Mouse (Mus musculus) brain, embryonic 14.5 days (tissue): ENCODE measurements around the gene Eif4a1.

Experiments
- CTCF ChIP-seq: fragments of 200-500 bp; IDR thresholded peaks from 2 replicates; pipeline ENCODE4 v1.5.1; 2012; ENCODE audit warnings: inconsistent platforms, mild to moderate bottlenecking, moderate library complexity, borderline replicate concordance; ENCODE audit not compliant: insufficient read depth, insufficient read length; ENCODE audit errors: extremely low read depth
- POLR2A ChIP-seq: fragments of 200-500 bp; IDR thresholded peaks from 2 replicates; pipeline ENCODE4 v1.6.1; 2012; ENCODE audit warnings: mild to moderate bottlenecking, inconsistent platforms, borderline replicate concordance; ENCODE audit not compliant: poor library complexity, insufficient read depth, insufficient read length, severe bottlenecking; ENCODE audit errors: extremely low read depth

DNA sequence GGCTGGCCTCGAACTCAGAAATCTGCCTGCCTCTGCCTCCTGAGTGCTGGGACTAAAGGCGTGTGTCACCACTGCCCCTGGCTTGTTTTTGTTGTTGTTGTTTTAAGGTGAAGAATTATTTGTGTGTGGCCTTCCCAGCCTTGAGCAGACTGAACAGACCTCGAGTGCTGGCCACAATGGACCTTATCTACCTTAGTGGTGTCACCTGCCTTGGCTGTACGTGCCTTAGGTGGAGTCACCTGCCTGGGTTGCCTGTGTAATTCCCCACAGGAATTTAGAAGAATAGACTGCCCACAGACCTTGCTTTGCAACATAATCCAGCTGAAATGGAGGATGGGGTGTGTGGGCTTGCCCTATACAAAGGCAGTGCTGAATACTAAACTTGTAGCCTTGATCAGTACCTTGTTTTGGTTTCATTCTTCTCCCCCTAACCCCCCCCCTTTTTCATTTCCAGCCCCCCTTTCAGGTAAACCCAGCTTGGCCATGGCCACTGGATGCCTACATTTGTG lies 35.7 kb upstream of the Eif4a1 start:
- TF ChIP-seq CTCF (no peak), POLR2A (no peak)
